In the genomic region with DNA sequence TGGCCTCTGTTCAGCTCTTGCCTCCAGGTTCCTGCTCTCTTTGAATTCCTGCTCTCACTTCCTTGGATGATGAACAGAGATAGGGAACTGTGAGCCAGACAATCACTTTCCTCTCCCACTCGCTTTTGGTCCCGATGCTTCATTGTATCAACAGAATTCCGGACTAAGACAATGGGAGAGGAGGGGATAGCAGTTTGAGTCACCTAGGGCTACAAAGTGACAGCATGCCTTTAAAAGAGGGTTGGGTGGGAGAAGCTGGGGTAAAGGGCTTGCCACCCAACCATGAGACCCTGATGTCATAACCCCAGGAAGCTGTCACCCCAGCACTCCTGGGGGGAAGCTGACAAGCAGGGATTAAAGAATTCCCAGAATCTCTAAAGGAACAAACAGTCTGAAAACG, we compare ENCODE assay signal across 20 mouse cellular contexts.
DNase-seq lines count a peak whose midpoint lies in the region; ATAC-seq lines count a peak whose summit lies in the region.
"Had no signal": no experiment of that assay in that cellular context is flagged by ENCODE, and none has a peak within 500 bp of the region (broad histone marks: within the 10 kb centered on the region; RNA-seq: fewer than 3 reads in every experiment).

No protein-coding gene starts in this region.

- 61% methylated on average over 4 of the region's 4 CpGs for WGBS in heart, embryonic 10.5 days
- WGBS in heart, embryonic 15.5 days: 78% methylated on average over 4 of the region's 4 CpGs
- 72% methylated on average over 4 of the region's 4 CpGs for WGBS in liver, embryonic 16.5 days (ENCODE audit: insufficient replicate concordance)
- 83% methylated on average over 4 of the region's 4 CpGs for WGBS in liver, embryonic 12.5 days (ENCODE audit: insufficient replicate concordance)

- intact Hi-C loops in heart, postnatal 10 days (cut with DNase I): no loop called here

- DNase-seq in heart, adult 11 months: peak; percentile 92
- DNase-seq in heart, embryonic 10.5 days (ENCODE audit: low spot score): no peak
- no peak for DNase-seq in heart, postnatal 10 days
- DNase-seq: adrenal gland, adult 2 months; adrenal gland, postnatal 25 days; cerebellum, adult 2 months; cerebellum, postnatal 10 days; forebrain, postnatal 0 days; gastrocnemius, postnatal 36 days; kidney, adult 11 months had no signal

- no peaks in the 10 kb centered on the region for H3K36me3 ChIP-seq in heart, embryonic 10.5 days
- H3K36me3 ChIP-seq in heart, embryonic 15.5 days: no peaks in the 10 kb centered on the region
- H3K36me3 ChIP-seq in liver, embryonic 16.5 days (ENCODE audit: control insufficient read depth, insufficient read depth): no peaks in the 10 kb centered on the region
- H3K36me3 ChIP-seq in liver, embryonic 12.5 days: no peaks in the 10 kb centered on the region
- H3K36me3 ChIP-seq: hindbrain, embryonic 13.5 days had no signal

- H3K27me3 ChIP-seq in heart, embryonic 10.5 days (ENCODE audit: insufficient read depth, poor library complexity, severe bottlenecking): no peaks in the 10 kb centered on the region
- H3K27me3 ChIP-seq in heart, embryonic 15.5 days: no peaks in the 10 kb centered on the region
- no peaks in the 10 kb centered on the region for H3K27me3 ChIP-seq in liver, embryonic 16.5 days (ENCODE audit: control insufficient read depth, insufficient read depth, low read depth, low read length)
- H3K27me3 ChIP-seq in liver, embryonic 12.5 days (replicated peaks): no peaks in the 10 kb centered on the region
- H3K27me3 ChIP-seq: forebrain, embryonic 13.5 days; hindbrain, embryonic 13.5 days; Patski had no signal

- H3K4me2 ChIP-seq in heart, embryonic 15.5 days: no peak overlapping the region
- no peak overlapping the region for H3K4me2 ChIP-seq in liver, embryonic 16.5 days (ENCODE audit: low read depth, low read length)
- no peak overlapping the region for H3K4me2 ChIP-seq in liver, embryonic 12.5 days
- H3K4me2 ChIP-seq: forebrain, embryonic 13.5 days; hindbrain, embryonic 13.5 days had no signal

- no peak overlapping the region for H3K27ac ChIP-seq in heart, embryonic 10.5 days
- H3K27ac ChIP-seq in heart, embryonic 15.5 days: peak overlapping the region; percentile 87; the same call in 1 of the 2 replicates
- 0 out of 2 replicates have a peak overlapping the region, but pooled peaks have one; percentile 25 for H3K27ac ChIP-seq in liver, embryonic 16.5 days (ENCODE audit: low read length)
- no peak overlapping the region for H3K27ac ChIP-seq in liver, embryonic 12.5 days
- H3K27ac ChIP-seq in brown adipose tissue, adult 24 weeks (replicated peaks; ENCODE audit: low read depth, low read length): peak overlapping the region; percentile 66
- H3K27ac ChIP-seq: embryonic facial prominence, embryonic 10.5 days; forebrain, embryonic 13.5 days; hindbrain, embryonic 13.5 days; hindbrain, postnatal 0 days had no signal

- ATAC-seq in heart, embryonic 15.5 days (replicated peaks; ENCODE audit: insufficient number of reproducible peaks, insufficient read depth, low FRiP score, low read depth): no peak
- no peak for ATAC-seq in liver, embryonic 16.5 days (ENCODE audit: low read depth)
- ATAC-seq in liver, embryonic 12.5 days: no peak
- ATAC-seq: activated CD4-positive, CD25-positive, alpha-beta regulatory T cell, adult 4 months; forebrain, embryonic 13.5 days; forebrain, postnatal 0 days; hindbrain, postnatal 0 days; Patski had no signal

- peaks cover 30% of the 10 kb centered on the region for H3K4me1 ChIP-seq in heart, embryonic 10.5 days
- peaks cover 41% of the 10 kb centered on the region for H3K4me1 ChIP-seq in heart, embryonic 15.5 days (replicated peaks)
- peaks cover 31% of the 10 kb centered on the region for H3K4me1 ChIP-seq in liver, embryonic 16.5 days (ENCODE audit: control insufficient read depth, low read depth, low read length)
- H3K4me1 ChIP-seq in liver, embryonic 12.5 days: peaks cover 41% of the 10 kb centered on the region
- peaks cover 39% of the 10 kb centered on the region for H3K4me1 ChIP-seq in brown adipose tissue, adult 24 weeks (ENCODE audit: control insufficient read depth, insufficient read depth, insufficient read length, low read length)

- H3K9me3 ChIP-seq in heart, embryonic 10.5 days: no peaks in the 10 kb centered on the region
- H3K9me3 ChIP-seq in heart, embryonic 15.5 days (replicated peaks): no peaks in the 10 kb centered on the region
- H3K9me3 ChIP-seq in liver, embryonic 16.5 days (replicated peaks; ENCODE audit: control insufficient read depth, low read length): no peaks in the 10 kb centered on the region
- H3K9me3 ChIP-seq in liver, embryonic 12.5 days (replicated peaks): no peaks in the 10 kb centered on the region
- H3K9me3 ChIP-seq: embryonic facial prominence, embryonic 10.5 days; forebrain, embryonic 13.5 days; hindbrain, embryonic 13.5 days had no signal

- H3K4me3 ChIP-seq in heart, embryonic 10.5 days: no peak overlapping the region
- H3K4me3 ChIP-seq in heart, embryonic 15.5 days: no peak overlapping the region
- no peak overlapping the region for H3K4me3 ChIP-seq in liver, embryonic 16.5 days (ENCODE audit: low read depth, low read length)
- no peak overlapping the region for H3K4me3 ChIP-seq in liver, embryonic 12.5 days
- no peak overlapping the region for H3K4me3 ChIP-seq in brown adipose tissue, adult 24 weeks (ENCODE audit: insufficient read depth, low read depth, low read length)
- H3K4me3 ChIP-seq: embryonic facial prominence, embryonic 10.5 days; forebrain, embryonic 13.5 days; hindbrain, embryonic 13.5 days had no signal

- H3K9ac ChIP-seq in heart, embryonic 15.5 days: no peak overlapping the region
- no peak overlapping the region for H3K9ac ChIP-seq in liver, embryonic 16.5 days (ENCODE audit: low read depth, low read length)
- H3K9ac ChIP-seq in liver, embryonic 12.5 days: no peak overlapping the region
- H3K9ac ChIP-seq: forebrain, embryonic 13.5 days; forebrain, postnatal 0 days; hindbrain, embryonic 13.5 days had no signal

Comparison
In these comparisons a context has a peak if more than half of its experiments do, and no peak if none do; other contexts are left out.
1. H3K27ac ChIP-seq: peak in heart, embryonic 15.5 days (single experiment), liver, embryonic 16.5 days (single experiment) and brown adipose tissue, adult 24 weeks (single experiment); none in heart, embryonic 10.5 days (single experiment) and liver, embryonic 12.5 days (single experiment).